In the genomic region with DNA sequence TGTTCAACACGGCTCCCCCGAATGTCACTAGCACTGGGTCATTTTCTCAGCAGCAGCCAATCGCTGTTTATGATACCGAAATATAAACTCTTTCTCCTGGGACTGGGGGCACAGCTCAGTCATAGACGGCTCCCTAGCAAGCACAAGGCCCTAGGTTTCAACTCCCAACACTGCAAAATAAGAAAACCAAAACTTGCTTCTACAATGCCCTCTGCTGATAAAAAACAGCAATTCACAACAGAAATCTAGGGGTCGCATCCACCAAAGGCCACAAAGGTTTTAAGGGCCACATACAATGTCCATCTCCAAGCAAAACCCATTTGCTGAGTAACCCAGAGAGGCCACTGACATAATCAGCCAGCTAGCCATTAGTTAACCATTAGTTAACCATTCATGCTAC, we compare ENCODE assay signal across 24 mouse cellular contexts. TPM values are rescaled to one million over a fixed set of nuclear protein-coding genes. Genes with fewer than 3 reads are reported as not detected.
DNase-seq lines count a peak whose midpoint lies in the region; ATAC-seq and TF ChIP-seq lines count a peak whose summit lies in the region.
"Had no signal": no experiment of that assay in that cellular context is flagged by ENCODE, and none has a peak within 500 bp of the region (broad histone marks: within the 10 kb centered on the region; RNA-seq: fewer than 3 reads in every experiment).

No protein-coding gene starts in this region.

- H3K4me2 ChIP-seq in heart, postnatal 0 days (ENCODE audit: low read depth, low read length) = no peak overlapping the region
- no peak overlapping the region for H3K4me2 ChIP-seq in lung, postnatal 0 days (replicated peaks; ENCODE audit: low read depth, low read length)
- H3K4me2 ChIP-seq: hindbrain, embryonic 15.5 days; midbrain, embryonic 13.5 days had no signal

- no peaks in the 10 kb centered on the region for H3K27me3 ChIP-seq in heart, postnatal 0 days (ENCODE audit: control insufficient read depth, insufficient read depth, low read length)
- no peaks in the 10 kb centered on the region for H3K27me3 ChIP-seq in lung, postnatal 0 days (replicated peaks; ENCODE audit: insufficient read depth, low read length)
- H3K27me3 ChIP-seq in splenic B cell, adult 2 months (ENCODE audit: control insufficient read depth, insufficient read depth, low read length, poor library complexity, severe bottlenecking) = no peaks in the 10 kb centered on the region
- H3K27me3 ChIP-seq: hindbrain, embryonic 15.5 days; midbrain, embryonic 13.5 days had no signal

- ATAC-seq in heart, postnatal 0 days (ENCODE audit: insufficient read depth, low read depth) = no peak
- ATAC-seq in lung, postnatal 0 days = no peak
- ATAC-seq in common myeloid progenitor, adult 5-6 weeks (replicated peaks; ENCODE audit: low read depth, poor library complexity, severe bottlenecking) = 0 out of 2 replicates have a peak, but pooled peaks have one; percentile 15
- ATAC-seq: forebrain, embryonic 16.5 days; midbrain, embryonic 13.5 days had no signal

- H3K36me3 ChIP-seq in heart, postnatal 0 days (replicated peaks; ENCODE audit: control insufficient read depth, insufficient read depth, low read length) = peaks cover 16% of the 10 kb centered on the region; the same call in 1 of the 2 replicates
- H3K36me3 ChIP-seq in lung, postnatal 0 days (ENCODE audit: insufficient read depth, low read length) = no peaks in the 10 kb centered on the region; the same call in 1 of the 2 replicates
- H3K36me3 ChIP-seq in splenic B cell, adult 2 months (ENCODE audit: control insufficient read depth, insufficient read depth, low read length, poor library complexity, severe bottlenecking) = 0 out of 2 replicates have a peak, but pooled peaks cover 4% of the 10 kb centered on the region
- H3K36me3 ChIP-seq: hindbrain, embryonic 15.5 days had no signal

- no peak overlapping the region for H3K27ac ChIP-seq in heart, postnatal 0 days (ENCODE audit: low read depth)
- no peak overlapping the region for H3K27ac ChIP-seq in lung, postnatal 0 days (ENCODE audit: low read length)
- H3K27ac ChIP-seq: heart, embryonic 10.5 days; hindbrain, embryonic 15.5 days; midbrain, embryonic 13.5 days had no signal

- 0 out of 2 replicates have a peak, but pooled peaks have one; percentile 6 for TF ChIP-seq CTCF in heart, postnatal 0 days (IDR thresholded peaks at IDR 0.05; ENCODE audit: low read depth)
- TF ChIP-seq CTCF in lung, postnatal 0 days (IDR thresholded peaks at IDR 0.05) = peak; percentile 39

- TF ChIP-seq EP300 in heart, postnatal 0 days (IDR thresholded peaks at IDR 0.05; ENCODE audit: low read depth) = no peak
- TF ChIP-seq EP300 in lung, postnatal 0 days (IDR thresholded peaks at IDR 0.05) = no peak

- H3K4me3 ChIP-seq in heart, postnatal 0 days (ENCODE audit: low read depth, low read length) = no peak overlapping the region
- no peak overlapping the region for H3K4me3 ChIP-seq in lung, postnatal 0 days (ENCODE audit: low read depth, low read length)
- H3K4me3 ChIP-seq: erythroblast, embryonic 14.5 days; heart, embryonic 10.5 days; hindbrain, embryonic 15.5 days; midbrain, embryonic 13.5 days had no signal

- no peaks in the 10 kb centered on the region for H3K4me1 ChIP-seq in heart, postnatal 0 days (ENCODE audit: control insufficient read depth, insufficient read depth)
- no peaks in the 10 kb centered on the region for H3K4me1 ChIP-seq in lung, postnatal 0 days (ENCODE audit: insufficient read depth, low read depth, low read length)
- H3K4me1 ChIP-seq: heart, embryonic 10.5 days; hindbrain, embryonic 15.5 days had no signal

- H3K9me3 ChIP-seq in heart, postnatal 0 days (replicated peaks; ENCODE audit: control insufficient read depth, low read length) = no peaks in the 10 kb centered on the region
- no peaks in the 10 kb centered on the region for H3K9me3 ChIP-seq in lung, postnatal 0 days (ENCODE audit: low read length)
- H3K9me3 ChIP-seq: heart, embryonic 10.5 days; hindbrain, embryonic 15.5 days; midbrain, embryonic 13.5 days had no signal

- 79% methylated on average over 6 of the region's 6 CpGs for WGBS in heart, postnatal 0 days
- WGBS in lung, postnatal 0 days = 70% methylated on average over 6 of the region's 6 CpGs

- H3K9ac ChIP-seq in heart, postnatal 0 days (replicated peaks; ENCODE audit: low read depth, low read length) = no peak overlapping the region
- H3K9ac ChIP-seq in lung, postnatal 0 days (replicated peaks; ENCODE audit: low read depth) = no peak overlapping the region
- H3K9ac ChIP-seq: hindbrain, embryonic 15.5 days; midbrain, embryonic 13.5 days had no signal

- DNase-seq in heart, postnatal 0 days (ENCODE audit: low spot score) = no peak
- DNase-seq in heart, adult 8-10 months (ENCODE audit: low spot score) = no peak
- no peak for DNase-seq in lung, postnatal 0 days (ENCODE audit: low spot score)
- no peak for DNase-seq in lung, postnatal 36 days
- peak; percentile 18 for DNase-seq in splenic B cell, adult 2 months (ENCODE audit: low read depth, low spot score)
- DNase-seq in ovary, postnatal 14 days (ENCODE audit: low spot score) = no peak
- DNase-seq in cerebellum, postnatal 4 days (ENCODE audit: low spot score in 2 of 2) = no peak
- DNase-seq: adrenal gland, adult 8-10 months; B cell, adult 2 months; cerebellum, adult 11 months; cerebellum, postnatal 25 days; gastrocnemius, postnatal 10 days; kidney, adult 8-10 months; layer of hippocampus, postnatal 36 days; left cerebral cortex, postnatal 4 days; lung, adult 18-20 months; retina, postnatal 1 day; thymus, adult 2 months had no signal

RNA-seq across cellular contexts. Expression of gene Prim2, which starts 41.8 kb away (rescaled TPM):
- total RNA-seq in heart, postnatal 0 days (2014; rRNA removed; ENCODE audit: low replicate concordance) = 8.9 and 13.9 TPM in 2 replicates
- 4.9 and 6.4 TPM in 2 replicates for polyA plus RNA-seq in heart, postnatal 0 days (2015; fragmentation: Nextera tagmentation; extraction: Ambion mirVana)
- total RNA-seq in heart, adult 8-10 months (2022) = 1 to 10 TPM; 1.5 to 2.4 (median 1.8) TPM
- polyA plus RNA-seq in lung, postnatal 0 days (2015; fragmentation: Nextera tagmentation; extraction: Ambion mirVana) = 7.1 and 7.6 TPM in 2 replicates
- total RNA-seq in common myeloid progenitor, adult 5-6 weeks (2017) = 103 and 111 TPM in 2 replicates
